Mouse (Mus musculus): ENCODE measurements around the gene Nav3.
A peak's percentile ranks its signal among the peaks of the same experiment; 100 is the strongest.

- TF ChIP-seq CTCF (IDR thresholded peaks at IDR 0.05; ENCODE audit: low read depth) = peak; percentile 25
- TF ChIP-seq EP300 (IDR thresholded peaks at IDR 0.05; ENCODE audit: low read depth) = no peak
These were observed 536.5 kb downstream of the Nav3 start for GRCm38 (mm10) chr10:109919515-109919914.
